Mouse (Mus musculus) bone marrow, adult 2 months (tissue): ENCODE measurements around the gene Hacd1. TPM values are rescaled to one million over a fixed set of nuclear protein-coding genes. Genes with fewer than 3 reads are reported as not detected.

Experiments
- H3K27ac ChIP-seq: fragments of 200-500 bp; 2 replicates; pipeline ENCODE4 v1.5.1; 2012; ENCODE audit warnings: low read depth, mild to moderate bottlenecking, control low read depth, inconsistent platforms, low read length; ENCODE audit not compliant: control insufficient read depth, poor library complexity, insufficient read depth
- H3K4me1 ChIP-seq: fragments of 200-500 bp; 2 replicates; pipeline ENCODE4 v1.6.1; 2011; ENCODE audit warnings: low read length; ENCODE audit not compliant: control insufficient read depth, insufficient read depth
- H3K4me3 ChIP-seq: fragments of 200-500 bp; replicated peaks from 2 replicates; pipeline ENCODE3; 2011; ENCODE audit warnings: mild to moderate bottlenecking, low read depth, low read length, control low read depth; ENCODE audit not compliant: control insufficient read depth
- CTCF ChIP-seq: fragments of 200-500 bp; IDR thresholded peaks from 2 replicates; pipeline ENCODE4 v1.5.1; 2011; ENCODE audit warnings: low read length, control low read depth; ENCODE audit not compliant: control insufficient read depth, insufficient read depth
- POLR2A ChIP-seq: fragments of 200-500 bp; IDR thresholded peaks from 2 replicates; pipeline ENCODE4 v1.6.1; 2011; ENCODE audit warnings: low read depth, mild to moderate bottlenecking, control low read depth, low read length, borderline replicate concordance; ENCODE audit not compliant: control insufficient read depth
- WGBS: fragments of 180-500 bp; shearing (Covaris S2); methylation state at CpG from one replicate; pipeline ENCODE4 v1.1.7; 2018; 5-methylcytosine and 5-hydroxymethylcytosine counted together
- polyA plus RNA-seq: library from polyadenylated mRNA; stranded (reverse); fragments of >200 nt; gene quantifications from 2 replicates; pipeline ENCODE4 v1.2.4, GENCODE M21; 2011; ENCODE audit warnings: low replicate concordance; ENCODE audit not compliant: missing spikeins, insufficient read depth, insufficient read length

Gene Hacd1
- polyA plus RNA-seq, 1 experiment = 36.4 TPM

DNA sequence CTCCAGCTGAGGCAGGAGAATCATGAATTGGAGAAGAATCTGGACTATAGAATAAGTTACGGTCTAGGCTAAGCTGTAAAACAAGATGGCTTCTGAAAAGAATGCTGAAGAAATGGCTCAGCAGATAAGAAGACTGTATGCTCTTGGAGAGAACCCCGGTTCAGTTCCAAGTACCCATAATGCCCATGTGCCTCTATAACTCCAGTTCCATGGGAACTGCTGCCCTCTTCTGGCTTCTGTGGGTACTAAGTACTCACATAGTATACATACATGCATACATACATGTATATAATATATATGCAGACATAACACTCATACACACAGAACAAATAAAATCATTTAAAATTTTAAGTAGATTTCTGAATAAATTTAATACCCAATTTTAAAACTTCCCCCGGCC, 249.8 kb downstream of the Hacd1 start:
- Histone ChIP-seq H3K4me1 (no peaks in the 10 kb centered on the region), H3K4me3 (no peak overlapping the region), H3K27ac (no peak overlapping the region)
- WGBS = 82% methylated on average over 3 of the region's 3 CpGs
- TF ChIP-seq POLR2A = no peak
- no peak for TF ChIP-seq CTCF

DNA sequence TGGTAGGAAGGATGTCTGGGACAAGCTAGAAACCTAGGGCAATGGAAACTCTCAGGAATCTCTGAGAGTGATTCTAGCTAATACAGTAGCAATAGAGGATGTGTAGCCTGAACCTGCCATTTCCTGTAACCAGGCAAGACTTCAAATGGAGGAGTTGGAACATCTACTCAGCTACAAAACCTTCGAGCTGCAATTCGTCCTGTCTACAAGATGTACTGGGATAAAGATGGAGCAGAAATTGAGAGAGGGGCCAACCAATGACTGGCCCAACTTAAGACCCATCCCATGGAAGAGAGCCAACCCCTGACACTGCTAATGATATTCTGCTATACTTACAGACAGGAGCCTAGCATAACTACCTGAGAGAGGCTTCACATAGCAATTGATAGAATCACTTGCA, 255.3 kb downstream of the Hacd1 start:
- H3K27ac ChIP-seq = no peak overlapping the region
- no peak for TF ChIP-seq POLR2A
- no peak for TF ChIP-seq CTCF
- WGBS = 81% methylated on average over 2 of the region's 2 CpGs
- no peaks in the 10 kb centered on the region for H3K4me1 ChIP-seq
- no peak overlapping the region for H3K4me3 ChIP-seq

Other genes with a start within 250 kb of the Hacd1 start
- 6.2 and 18.2 TPM in 2 replicates for gene Stam, start 18.0 kb upstream of the Hacd1 start, polyA plus RNA-seq
- not detected in 2 replicates for gene Tmem236, start 118.4 kb upstream of the Hacd1 start, polyA plus RNA-seq
- gene Mrc1, start 173.3 kb upstream of the Hacd1 start, polyA plus RNA-seq = 7.9 and 13.4 TPM in 2 replicates